Mouse (Mus musculus): ENCODE results near the gene Ppil1. TPM values are rescaled to one million over a fixed set of nuclear protein-coding genes. Genes with fewer than 3 reads are reported as not detected.
"Not testable (repeated sequence)": the region's sequence is repeated elsewhere in the genome, so short reads cannot be mapped to it uniquely, and the experiment has no call there.

Ppil1 gene
- polyA plus RNA-seq, 1 experiment from 2014 or later = 118 TPM

- DNase-seq (ENCODE audit: low spot score) = no peak
Observed at GRCm38 (mm10) chr17:29253684-29254083, 10.3 kb downstream of the Ppil1 start.

GRCm38 (mm10) chr17:29253236-29253635 lies 10.8 kb downstream of the Ppil1 start:
- DNase-seq (ENCODE audit: low spot score) = no peak

GRCm38 (mm10) chr17:29251608-29252390 lies 12.2 kb downstream of the Ppil1 start:
- no peak for DNase-seq (ENCODE audit: low spot score)

GRCm38 (mm10) chr17:29251006-29251405 lies 13.0 kb downstream of the Ppil1 start:
- not testable (repeated sequence) for DNase-seq (ENCODE audit: low spot score)

GRCm38 (mm10) chr17:29249512-29249911 lies 14.5 kb downstream of the Ppil1 start:
- no peak for DNase-seq (ENCODE audit: low spot score)

GRCm38 (mm10) chr17:29247881-29248280 lies 16.1 kb downstream of the Ppil1 start:
- no peak for DNase-seq (ENCODE audit: low spot score)

- peak; percentile 86 for DNase-seq (ENCODE audit: low spot score)
Observed at GRCm38 (mm10) chr17:29246602-29247001, 17.4 kb downstream of the Ppil1 start.

GRCm38 (mm10) chr17:29245725-29246124 lies 18.3 kb downstream of the Ppil1 start:
- no peak for DNase-seq (ENCODE audit: low spot score)

- no peak for DNase-seq (ENCODE audit: low spot score)
Observed at GRCm38 (mm10) chr17:29244912-29245311, 19.1 kb downstream of the Ppil1 start.

- no peak for DNase-seq (ENCODE audit: low spot score)
Observed at GRCm38 (mm10) chr17:29238421-29238945, 25.5 kb downstream of the Ppil1 start.

GRCm38 (mm10) chr17:29237772-29238420 lies 26.1 kb downstream of the Ppil1 start, which contains the start of gene Cpne5:
TSS of gene Cpne5 (minus strand) at chr17:29238167.
- no peak for DNase-seq (ENCODE audit: low spot score)

- DNase-seq (ENCODE audit: low spot score) = no peak
Observed at GRCm38 (mm10) chr17:29237267-29237771, 26.7 kb downstream of the Ppil1 start.

- no peak for DNase-seq (ENCODE audit: low spot score)
Observed at GRCm38 (mm10) chr17:29236111-29236510, 27.9 kb downstream of the Ppil1 start.

- DNase-seq (ENCODE audit: low spot score) = no peak
Observed at GRCm38 (mm10) chr17:29231109-29231508, 32.9 kb downstream of the Ppil1 start.

GRCm38 (mm10) chr17:29220631-29221030 lies 43.4 kb downstream of the Ppil1 start:
- DNase-seq (ENCODE audit: low spot score) = no peak

GRCm38 (mm10) chr17:29218017-29218416 lies 46.0 kb downstream of the Ppil1 start:
- no peak for DNase-seq (ENCODE audit: low spot score)

- no peak for DNase-seq (ENCODE audit: low spot score)
Observed at GRCm38 (mm10) chr17:29216078-29216477, 47.9 kb downstream of the Ppil1 start.

GRCm38 (mm10) chr17:29214655-29215054 lies 49.3 kb downstream of the Ppil1 start:
- no peak for DNase-seq (ENCODE audit: low spot score)

- DNase-seq (ENCODE audit: low spot score) = no peak
Observed at GRCm38 (mm10) chr17:29214193-29214456, 49.9 kb downstream of the Ppil1 start.

GRCm38 (mm10) chr17:29213381-29214192 lies 50.4 kb downstream of the Ppil1 start:
- no peak for DNase-seq (ENCODE audit: low spot score)

GRCm38 (mm10) chr17:29211836-29212235 lies 52.1 kb downstream of the Ppil1 start:
- no peak for DNase-seq (ENCODE audit: low spot score)

GRCm38 (mm10) chr17:29210037-29210436 lies 53.9 kb downstream of the Ppil1 start:
- no peak for DNase-seq (ENCODE audit: low spot score)

Measured in thymus, postnatal 0 days (tissue).